Mouse (Mus musculus) embryonic fibroblast, embryonic 13.5 days (primary cell): ENCODE measurements around the gene Nat8l.

ENCODE experiments used
- CTCF ChIP-seq: IDR thresholded peaks from 2 replicates; pipeline ENCODE4 v1.5.1; 2011; ENCODE audit warnings: mild to moderate bottlenecking, control low read depth, low read length, moderate library complexity, borderline replicate concordance; ENCODE audit not compliant: insufficient read depth
- POLR2A ChIP-seq: IDR thresholded peaks from 2 replicates; pipeline ENCODE4 v1.6.1; 2011; ENCODE audit warnings: low read depth, mild to moderate bottlenecking, control low read depth, low read length, moderate library complexity

DNA sequence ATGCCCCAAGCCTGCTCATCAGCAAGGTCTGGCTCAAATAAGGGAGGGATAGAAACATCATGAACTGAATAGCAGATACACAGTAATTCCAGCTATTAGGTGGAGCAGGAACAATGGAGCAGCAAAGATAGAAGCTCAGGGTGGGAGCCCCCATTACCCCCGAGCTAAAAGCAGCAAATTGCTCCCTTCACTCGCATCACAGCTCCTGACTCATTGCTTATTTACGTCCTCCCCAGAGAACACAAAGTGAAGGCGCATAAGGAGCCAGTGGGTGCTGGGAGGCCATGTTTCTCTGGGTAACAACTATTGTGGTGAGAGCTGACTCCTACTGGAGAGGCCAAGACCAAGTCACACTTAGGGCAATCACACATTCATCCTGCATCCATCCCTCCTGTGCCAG lies 34.3 kb downstream of the Nat8l start:
- TF ChIP-seq POLR2A (no peak), CTCF (no peak)
